Mouse (Mus musculus): ENCODE results near the gene Prps1l3.

DNA sequence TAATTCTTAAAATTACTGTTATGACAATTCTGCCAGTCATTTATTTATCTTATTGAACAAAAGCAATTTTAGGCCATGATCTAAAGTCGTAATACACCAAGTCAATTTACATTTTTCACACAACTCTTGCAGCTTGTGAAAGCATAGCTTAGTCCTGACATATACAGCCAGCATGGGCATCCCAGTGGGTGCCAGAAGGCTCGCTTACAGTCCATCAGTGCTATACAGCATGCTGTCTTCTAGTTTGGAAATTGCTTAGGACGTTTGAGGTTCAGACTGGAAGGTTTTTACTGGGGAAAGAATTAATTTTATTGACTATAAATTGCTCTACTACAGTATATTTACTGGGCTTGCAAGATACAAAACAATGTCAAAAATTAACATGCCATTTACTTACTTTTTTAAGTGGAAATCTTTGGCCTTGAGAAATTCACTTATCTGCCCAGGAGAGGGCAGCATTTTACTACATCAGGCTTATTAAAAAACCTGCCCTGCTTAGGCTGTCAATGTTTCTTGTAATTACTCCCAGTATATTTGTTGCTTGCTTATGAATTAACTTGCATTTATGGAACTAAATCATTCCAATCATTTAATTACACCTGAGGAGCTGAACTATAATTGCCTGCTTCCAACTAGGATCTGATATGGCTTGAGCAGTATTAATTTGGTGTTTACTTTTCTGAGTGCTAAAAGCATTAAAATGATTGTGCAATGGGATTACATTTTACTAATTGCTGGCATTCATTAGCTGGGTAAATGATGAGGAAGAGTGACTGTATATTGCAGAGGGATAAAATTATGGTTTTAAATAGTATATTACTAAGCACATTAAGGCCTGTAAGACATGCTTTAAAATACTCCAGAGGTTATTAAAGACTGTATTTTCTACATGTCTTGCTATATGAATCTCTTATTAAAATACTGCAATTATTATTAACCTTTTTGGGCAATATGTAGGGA lies 51.2 kb downstream of the Prps1l3 start:
- TF ChIP-seq CTCF (IDR thresholded peaks at IDR 0.05; ENCODE audit: borderline replicate concordance, insufficient read depth, low read length) (no peak), POLR2A (IDR thresholded peaks at IDR 0.05; ENCODE audit: low read depth, low read length) (no peak)
